Mouse (Mus musculus): Measurements from ENCODE around the gene Gm17581.

- no peak for TF ChIP-seq EP300 (IDR thresholded peaks at IDR 0.05; ENCODE audit: low read depth)
- no peak for TF ChIP-seq CTCF (IDR thresholded peaks at IDR 0.05; ENCODE audit: low read depth)
Observed at GRCm38 (mm10) chr2:155777688-155777985, 42.0 kb upstream of the Gm17581 start.

All from heart, postnatal 0 days (tissue).